Mouse (Mus musculus) CH12.LX (cell line): ENCODE data around the gene Tamm41. TPM values are rescaled to one million over a fixed set of nuclear protein-coding genes. Genes with fewer than 3 reads are reported as not detected.

ENCODE experiments used
- DNase-seq: peaks from one replicate; pipeline ENCODE4 v3.0.0-alpha.2; 2013; ENCODE audit errors: extremely low read depth
- H3K27ac ChIP-seq: 2 replicates; pipeline ENCODE4 v1.5.1; 2012; ENCODE audit warnings: low read depth, mild to moderate bottlenecking, control low read depth, moderate library complexity; ENCODE audit not compliant: insufficient read depth
- H3K27me3 ChIP-seq: replicated peaks from 2 replicates; pipeline ENCODE3; 2012; ENCODE audit warnings: inconsistent platforms
- H3K36me3 ChIP-seq, 2 experiments: replicated peaks in 1 of 2; 2 replicates each; pipeline versions ENCODE3 to v1.6.1; 2012; ENCODE audit warnings: inconsistent platforms in 1 of 2, low read length in 1 of 2, mild to moderate bottlenecking in 1 of 2, mixed read lengths in 1 of 2, moderate library complexity in 1 of 2; ENCODE audit not compliant: control insufficient read depth in 1 of 2, insufficient read depth in 1 of 2
- H3K4me1 ChIP-seq, 2 experiments: 2 replicates each; pipeline ENCODE4 v1.6.1; 2012; ENCODE audit warnings: inconsistent platforms in 1 of 2, moderate library complexity in 1 of 2; ENCODE audit not compliant: insufficient read depth in 2 of 2, control insufficient read depth in 1 of 2
- H3K4me2 ChIP-seq: 2 replicates; pipeline ENCODE4 v1.6.1; 2012; ENCODE audit warnings: low read depth, mild to moderate bottlenecking, control low read depth; ENCODE audit not compliant: poor library complexity, insufficient read depth, severe bottlenecking
- H3K4me3 ChIP-seq, 3 experiments: fragments of 150-350 bp in 1 of 3; sonication (generic) in 1 of 3; replicated peaks in 1 of 3; 2 replicates each; pipeline versions ENCODE3 to v1.5.1; 2011 to 2012; ENCODE audit warnings: low read depth in 2 of 3, low read length in 2 of 3, mild to moderate bottlenecking in 2 of 3, moderate library complexity in 2 of 3, control low read depth in 1 of 3, improper control_type of control experiment in 1 of 3, inconsistent platforms in 1 of 3, mixed read lengths in 1 of 3; ENCODE audit not compliant: poor library complexity in 1 of 3
- H3K79me2 ChIP-seq: replicated peaks from 2 replicates; pipeline ENCODE4 v1.6.1; 2012; ENCODE audit warnings: mild to moderate bottlenecking, moderate library complexity; ENCODE audit not compliant: control insufficient read depth, poor library complexity, insufficient read depth, severe bottlenecking; ENCODE audit errors: extremely low read depth
- H3K9ac ChIP-seq: 2 replicates; pipeline ENCODE4 v1.6.1; 2012; ENCODE audit warnings: low read depth, mild to moderate bottlenecking, control low read depth, moderate library complexity; ENCODE audit not compliant: insufficient read depth
- H3K9me3 ChIP-seq: replicated peaks from 2 replicates; pipeline ENCODE3; 2012; ENCODE audit warnings: low read length, inconsistent platforms, mixed read lengths
- E2F4 ChIP-seq: IDR thresholded peaks from 2 replicates; pipeline ENCODE4 v1.6.1; 2011; ENCODE audit warnings: low read depth, low read length, improper control_type of control experiment; ENCODE audit not compliant: insufficient replicate concordance
- ELF1 ChIP-seq: IDR thresholded peaks from 2 replicates; pipeline ENCODE4 v1.6.1; 2014; ENCODE audit warnings: low read depth, mild to moderate bottlenecking, inconsistent platforms, low read length, improper control_type of control experiment
- EP300 ChIP-seq: IDR thresholded peaks from 2 replicates; pipeline ENCODE4 v1.6.1; 2011; ENCODE audit warnings: low read length, improper control_type of control experiment
- IRF4 ChIP-seq: IDR thresholded peaks from 2 replicates; pipeline ENCODE4 v1.6.1; 2014; ENCODE audit warnings: low read depth, mild to moderate bottlenecking, inconsistent platforms, low read length, improper control_type of control experiment
- JUN ChIP-seq: IDR thresholded peaks from 2 replicates; pipeline ENCODE4 v1.6.1; 2011; ENCODE audit warnings: low read depth, mild to moderate bottlenecking, low read length, improper control_type of control experiment, moderate library complexity; ENCODE audit not compliant: insufficient read depth
- MAX ChIP-seq: IDR thresholded peaks from 2 replicates; pipeline ENCODE4 v1.6.1; 2011; ENCODE audit warnings: low read length, improper control_type of control experiment
- NELFE ChIP-seq: IDR thresholded peaks from 2 replicates; pipeline ENCODE4 v1.6.1; 2011; ENCODE audit warnings: low read depth, low read length, improper control_type of control experiment
- NRF1 ChIP-seq: IDR thresholded peaks from 2 replicates; pipeline ENCODE4 v1.6.1; 2014; ENCODE audit warnings: low read depth, mild to moderate bottlenecking, inconsistent platforms, low read length, improper control_type of control experiment, moderate library complexity
- PAX5 ChIP-seq: IDR thresholded peaks from 2 replicates; pipeline ENCODE4 v1.6.1; 2012; ENCODE audit warnings: low read length, inconsistent platforms, mixed read lengths
- RCOR1 ChIP-seq: conservative IDR thresholded peaks from 2 replicates; pipeline ENCODE4 v1.6.1; 2012; ENCODE audit warnings: low read depth, mild to moderate bottlenecking, inconsistent platforms, low read length, improper control_type of control experiment
- SIN3A ChIP-seq: IDR thresholded peaks from 2 replicates; pipeline ENCODE4 v1.6.1; 2012; ENCODE audit warnings: low read length, improper control_type of control experiment, inconsistent platforms
- SMC3 ChIP-seq: IDR thresholded peaks from 2 replicates; pipeline ENCODE4 v1.6.1; 2011; ENCODE audit warnings: low read depth, low read length, improper control_type of control experiment
- TBP ChIP-seq: conservative IDR thresholded peaks from 2 replicates; pipeline ENCODE4 v1.6.1; 2011; ENCODE audit warnings: low read depth, low read length, improper control_type of control experiment
- TCF12 ChIP-seq: IDR thresholded peaks from 2 replicates; pipeline ENCODE4 v1.6.1; 2014; ENCODE audit warnings: low read depth, mild to moderate bottlenecking, inconsistent platforms, low read length, improper control_type of control experiment
- USF1 ChIP-seq: IDR thresholded peaks from 2 replicates; pipeline ENCODE4 v1.6.1; 2014; ENCODE audit warnings: low read depth, mild to moderate bottlenecking, inconsistent platforms, low read length, improper control_type of control experiment
- ZKSCAN1 ChIP-seq: IDR thresholded peaks from 2 replicates; pipeline ENCODE4 v1.6.1; 2012; ENCODE audit warnings: low read depth, inconsistent platforms, low read length, improper control_type of control experiment, borderline replicate concordance
- ZMIZ1 ChIP-seq: IDR thresholded peaks from 2 replicates; pipeline ENCODE4 v1.6.1; 2012; ENCODE audit warnings: low read depth, mild to moderate bottlenecking, inconsistent platforms, low read length, improper control_type of control experiment
- ZNF384 ChIP-seq: IDR thresholded peaks from 2 replicates; pipeline ENCODE4 v1.6.1; 2012; ENCODE audit warnings: low read depth, low read length, improper control_type of control experiment, inconsistent platforms
- dilution Hi-C: fragments of 300-500 bp; cut with MboI; formaldehyde crosslinking; loops from 2 replicates; pipeline ENCODE4 v1.14.3; 2020; ENCODE audit warnings: low sequenced_read_pairs; ENCODE audit not compliant: extremely low pct_unique_long_range_greater_than_20kb, extremely low pct_ligation_motif_present
- in situ Hi-C: fragments of 300-500 bp; cut with MboI; formaldehyde crosslinking; loops from 3 replicates; pipeline ENCODE4 v1.14.3; 2019; ENCODE audit warnings: low sequenced_read_pairs, low pct_ligation_motif_present, low pct_unique_long_range_greater_than_20kb, mixed read lengths
- polyA plus RNA-seq: library from polyadenylated mRNA; unstranded; fragments of >175 nt; gene quantifications from 2 replicates; pipeline ENCODE4 v1.2.1, GENCODE M21; 2012; ENCODE audit warnings: low read depth; ENCODE audit not compliant: insufficient read length
- total RNA-seq, 2 experiments: library from RNA; depleted of rRNA; stranded (reverse); fragments of 300-350 nt in 1 of 2; fragments of >200 nt in 1 of 2; gene quantifications; 2 replicates each; pipeline ENCODE4 v1.2.3; 2012 to 2014

Gene Tamm41
- total and polyA plus RNA-seq, 3 experiments: 29.3 to 41.1 (median 39.8) TPM

DNA sequence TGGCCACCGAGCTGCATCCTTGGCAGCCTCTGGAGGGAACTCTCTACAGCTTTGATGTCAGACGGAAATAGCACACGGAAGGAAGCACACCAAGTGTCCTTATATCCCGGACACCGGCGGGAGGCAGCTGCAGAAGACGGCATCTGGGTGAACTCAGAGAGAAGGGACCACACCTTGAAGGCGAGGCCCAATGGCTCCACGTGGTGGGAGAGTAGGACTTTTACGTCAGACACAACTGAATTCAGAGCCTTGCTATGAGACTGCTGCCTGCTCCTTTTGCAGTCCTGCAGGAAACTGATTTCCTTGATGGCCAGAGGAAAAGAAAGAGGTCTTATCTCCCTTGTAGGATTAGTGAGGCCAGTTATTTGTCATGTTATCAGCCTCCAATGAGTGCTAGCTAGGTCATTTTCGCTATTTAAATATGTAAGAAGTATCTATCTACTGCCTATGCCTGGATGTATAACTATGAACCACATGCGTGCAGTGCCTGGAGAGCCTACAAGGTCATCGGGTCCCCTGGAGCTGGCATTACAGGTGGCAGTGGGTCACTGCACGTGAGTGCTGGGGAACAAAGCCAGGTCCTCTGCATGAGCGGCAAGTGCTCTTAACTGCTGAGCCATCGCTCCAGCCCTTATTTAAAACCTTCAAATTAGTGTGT, 39.2 kb downstream of the Tamm41 start:
- Histone ChIP-seq H3K4me3 (no peak overlapping the region), H3K9ac (no peak overlapping the region), H3K4me1 (peaks cover 2 to 23% of the 10 kb centered on the region in 2 experiments; a peak in 3 of 4 replicates), H3K9me3 (peaks cover 5% of the 10 kb centered on the region), H3K27ac (no peak overlapping the region), H3K27me3 (no peaks in the 10 kb centered on the region), H3K4me2 (no peak overlapping the region), H3K36me3 (peaks cover 28 to 56% of the 10 kb centered on the region in 2 experiments), H3K79me2 (no peaks in the 10 kb centered on the region)
- dilution Hi-C loops: no loop called here
- in situ Hi-C loops: no loop called here
- no peak for TF ChIP-seq ZMIZ1
- DNase-seq: no peak

DNA sequence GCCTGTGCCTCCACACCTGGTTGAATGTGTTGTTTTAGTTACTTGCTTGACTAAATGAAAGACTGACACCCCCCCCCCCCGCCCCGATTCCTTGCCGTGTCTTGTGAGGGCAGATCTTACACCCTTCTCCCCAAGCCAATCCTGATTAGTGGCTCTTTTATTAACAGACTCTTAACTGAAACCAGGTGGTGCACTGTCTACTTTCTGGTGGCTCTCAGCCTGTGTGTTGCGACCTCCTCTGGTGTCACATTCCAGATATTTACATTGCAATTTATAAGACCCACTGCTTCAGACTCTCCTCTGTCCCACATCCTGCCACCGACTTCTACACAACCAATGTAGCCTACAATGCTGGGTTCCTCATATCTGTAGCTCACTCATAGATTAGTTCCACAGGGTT, 40.2 kb downstream of the Tamm41 start:
- Histone ChIP-seq H3K27me3 (no peaks in the 10 kb centered on the region), H3K36me3 (peaks cover 25 to 51% of the 10 kb centered on the region in 2 experiments), H3K9me3 (peaks cover 5% of the 10 kb centered on the region), H3K79me2 (no peaks in the 10 kb centered on the region), H3K4me1 (peaks cover 3 to 20% of the 10 kb centered on the region in 2 experiments; a peak in 3 of 4 replicates), H3K4me3 (no peak overlapping the region), H3K4me2 (no peak overlapping the region), H3K27ac (no peak overlapping the region), H3K9ac (no peak overlapping the region)
- in situ Hi-C loops (no loop called here), dilution Hi-C loops (no loop called here)
- DNase-seq: no peak
- TF ChIP-seq EP300 (no peak), ZKSCAN1 (no peak), RCOR1 (no peak), TBP (no peak), ELF1 (no peak), SIN3A (no peak), MAX (no peak)

DNA sequence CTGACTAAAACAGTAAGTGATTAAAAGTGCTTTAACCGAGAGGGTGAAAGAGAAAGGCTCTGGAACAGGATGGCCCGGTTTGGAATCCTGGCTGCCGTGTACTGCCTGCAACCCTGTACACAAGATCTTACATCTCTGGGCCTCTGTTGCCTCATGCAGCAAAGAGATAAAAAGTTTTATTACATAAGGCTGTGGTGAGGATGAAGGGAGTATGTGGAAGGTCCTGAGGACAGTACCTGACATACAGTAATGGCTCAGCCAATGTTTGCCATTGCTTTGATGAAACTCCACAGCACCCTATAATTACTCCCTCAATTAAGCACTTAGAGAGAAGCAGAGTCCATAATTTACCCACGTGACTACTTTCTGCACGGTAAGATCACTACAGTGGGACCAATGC, 40.8 kb downstream of the Tamm41 start:
- TF ChIP-seq SIN3A (no peak), EP300 (no peak), TBP (no peak), TCF12 (no peak), SMC3 (no peak), NELFE (no peak), USF1 (no peak), JUN (no peak), IRF4 (no peak), NRF1 (no peak), ZMIZ1 (no peak), PAX5 (no peak), E2F4 (no peak), ZNF384 (no peak)
- no peaks in the 10 kb centered on the region for H3K27me3 ChIP-seq

More for the DNA sequence above, 40.8 kb downstream of the Tamm41 start:
- dilution Hi-C loops: no loop called here
- Histone ChIP-seq H3K79me2 (no peaks in the 10 kb centered on the region), H3K4me1 (peaks cover 8 to 23% of the 10 kb centered on the region in 2 experiments; a peak in 3 of 4 replicates), H3K27ac (no peak overlapping the region), H3K9ac (no peak overlapping the region), H3K4me2 (no peak overlapping the region), H3K4me3 (no peak overlapping the region), H3K9me3 (peaks cover 5% of the 10 kb centered on the region), H3K36me3 (peaks cover 25 to 45% of the 10 kb centered on the region in 2 experiments)
- in situ Hi-C loops: no loop called here
- no peak for DNase-seq
